Mouse (Mus musculus) G1E (cell line): ENCODE results near the gene Pkd1l2. TPM values are rescaled to one million over a fixed set of nuclear protein-coding genes. Genes with fewer than 3 reads are reported as not detected.

Source experiments
- ATAC-seq: 2 replicates; pipeline ENCODE4 v1.8.0; 2016; ENCODE audit warnings: mild to moderate bottlenecking; ENCODE audit not compliant: insufficient number of reproducible peaks, poor library complexity, low FRiP score, severe bottlenecking; ENCODE audit errors: extremely low read depth
- DNase-seq: peaks from one replicate; pipeline ENCODE4 v3.0.0; 2012; ENCODE audit warnings: low spot score
- H3K27me3 ChIP-seq: 2 replicates; pipeline ENCODE4 v1.6.1; 2012; ENCODE audit warnings: mild to moderate bottlenecking, low read length, inconsistent platforms; ENCODE audit not compliant: insufficient read depth
- H3K36me3 ChIP-seq: replicated peaks from 2 replicates; pipeline ENCODE3; 2012; ENCODE audit warnings: mild to moderate bottlenecking, inconsistent platforms
- H3K4me1 ChIP-seq: 2 replicates; pipeline ENCODE4 v1.6.1; 2012; ENCODE audit warnings: low read depth, low read length, inconsistent platforms, mixed read lengths; ENCODE audit not compliant: insufficient read depth
- H3K4me3 ChIP-seq: 2 replicates; pipeline ENCODE4 v1.5.1; 2012; ENCODE audit warnings: low read depth, mild to moderate bottlenecking, inconsistent platforms, low read length, moderate library complexity, mixed read lengths
- H3K9me3 ChIP-seq: replicated peaks from 2 replicates; pipeline ENCODE4 v1.6.1; 2012; ENCODE audit warnings: inconsistent platforms
- CTCF ChIP-seq: IDR thresholded peaks from 2 replicates; pipeline ENCODE4 v1.5.1; 2012; ENCODE audit warnings: low read depth, low read length, inconsistent platforms, mixed read lengths
- GATA1 ChIP-seq: IDR thresholded peaks from 2 replicates; pipeline ENCODE4 v1.6.1; 2012; ENCODE audit warnings: borderline replicate concordance, low read length, inconsistent platforms, mixed read lengths
- GATA2 ChIP-seq: IDR thresholded peaks from 2 replicates; pipeline ENCODE4 v1.6.1; 2012; ENCODE audit warnings: low read depth, low read length, inconsistent platforms, borderline replicate concordance
- POLR2AphosphoS5 ChIP-seq: IDR thresholded peaks from 2 replicates; pipeline ENCODE4 v1.6.1; 2012; ENCODE audit warnings: low read depth, low read length, inconsistent platforms; ENCODE audit not compliant: insufficient replicate concordance
- TAL1 ChIP-seq: conservative IDR thresholded peaks from 2 replicates; pipeline ENCODE4 v1.6.1; 2012; ENCODE audit warnings: low read depth, low read length, inconsistent platforms, mixed read lengths
- polyA plus RNA-seq: library from polyadenylated mRNA; stranded (reverse); fragments of >175 nt; gene quantifications from 2 replicates; pipeline ENCODE4 v1.2.3, GENCODE M21; 2012
- total RNA-seq, 2 experiments: library from RNA; stranded (forward) in 1 of 2; stranded (reverse) in 1 of 2; fragments of 200-1000 nt in 1 of 2; fragments of >200 nt in 1 of 2; fragmentation: Nextera tagmentation in 1 of 2; gene quantifications; 2 replicates each; pipeline ENCODE4 v1.2.3; 2014 to 2017

The Pkd1l2 gene
- total and polyA plus RNA-seq, 3 experiments, result 0.09 to 0.60 (median 0.16) TPM

GRCm38 (mm10) chr8:117074350-117075182 lies 7.7 kb downstream of the Pkd1l2 start:
- TF ChIP-seq POLR2AphosphoS5, result no peak
- peak; percentile 46 for TF ChIP-seq TAL1
- DNase-seq (peak; percentile 33), ATAC-seq (peak; percentile 90)
- Histone ChIP-seq H3K36me3 (no peaks in the 10 kb centered on the region), H3K27me3 (peaks cover 3% of the 10 kb centered on the region; the same call in 1 of the 2 replicates), H3K9me3 (peaks cover 7% of the 10 kb centered on the region), H3K4me3 (peak overlapping the region; percentile 44; the same call in 1 of the 2 replicates), H3K4me1 (peaks cover 48% of the 10 kb centered on the region)

GRCm38 (mm10) chr8:117069708-117070107 lies 12.5 kb downstream of the Pkd1l2 start:
- H3K4me1 ChIP-seq, result peaks cover 20% of the 10 kb centered on the region
- no peak overlapping the region for H3K4me3 ChIP-seq
- H3K36me3 ChIP-seq, result no peaks in the 10 kb centered on the region
- ATAC-seq (no peak), DNase-seq (no peak)
- peaks cover 15% of the 10 kb centered on the region; the same call in 1 of the 2 replicates for H3K27me3 ChIP-seq
- H3K9me3 ChIP-seq, result peaks cover 16% of the 10 kb centered on the region
- TF ChIP-seq GATA2, result no peak

GRCm38 (mm10) chr8:117068294-117068693 lies 14.0 kb downstream of the Pkd1l2 start:
- Histone ChIP-seq H3K4me3 (no peak overlapping the region), H3K4me1 (peaks cover 11% of the 10 kb centered on the region), H3K9me3 (peaks cover 18% of the 10 kb centered on the region), H3K36me3 (no peaks in the 10 kb centered on the region), H3K27me3 (peaks cover 29% of the 10 kb centered on the region)
- ATAC-seq (no peak), DNase-seq (no peak)
- TF ChIP-seq POLR2AphosphoS5 (no peak), GATA1 (no peak), CTCF (no peak)

GRCm38 (mm10) chr8:117067396-117067795 lies 14.9 kb downstream of the Pkd1l2 start:
- Histone ChIP-seq H3K9me3 (peaks cover 18% of the 10 kb centered on the region), H3K27me3 (peaks cover 29% of the 10 kb centered on the region), H3K4me1 (peaks cover 9% of the 10 kb centered on the region), H3K36me3 (no peaks in the 10 kb centered on the region), H3K4me3 (no peak overlapping the region)
- no peak for DNase-seq
- no peak for TF ChIP-seq TAL1
- no peak for TF ChIP-seq POLR2AphosphoS5
- no peak for TF ChIP-seq GATA2
- no peak for TF ChIP-seq CTCF
- TF ChIP-seq GATA1, result no peak
- no peak for ATAC-seq

- H3K4me3 ChIP-seq, result no peak overlapping the region
- H3K9me3 ChIP-seq, result peaks cover 18% of the 10 kb centered on the region
- peaks cover 29% of the 10 kb centered on the region for H3K27me3 ChIP-seq
- TF ChIP-seq CTCF (no peak), TAL1 (no peak), GATA1 (no peak), POLR2AphosphoS5 (no peak), GATA2 (no peak)
- H3K4me1 ChIP-seq, result peaks cover 9% of the 10 kb centered on the region
- DNase-seq (no peak), ATAC-seq (no peak)
- H3K36me3 ChIP-seq, result no peaks in the 10 kb centered on the region
Measured at GRCm38 (mm10) chr8:117066955-117067354, 15.3 kb downstream of the Pkd1l2 start.

- Histone ChIP-seq H3K4me3 (no peak overlapping the region), H3K36me3 (no peaks in the 10 kb centered on the region), H3K27me3 (peaks cover 38% of the 10 kb centered on the region), H3K9me3 (peaks cover 20% of the 10 kb centered on the region), H3K4me1 (peaks cover 2% of the 10 kb centered on the region; the same call in 1 of the 2 replicates)
- ATAC-seq (no peak; the same call in 1 of the 2 replicates), DNase-seq (no peak)
- TF ChIP-seq GATA1 (no peak), CTCF (no peak), POLR2AphosphoS5 (no peak), TAL1 (no peak), GATA2 (no peak)
Measured at GRCm38 (mm10) chr8:117061180-117061880, 20.9 kb downstream of the Pkd1l2 start.
